ENCODE assay signal across 22 mouse cellular contexts in the genomic region with DNA sequence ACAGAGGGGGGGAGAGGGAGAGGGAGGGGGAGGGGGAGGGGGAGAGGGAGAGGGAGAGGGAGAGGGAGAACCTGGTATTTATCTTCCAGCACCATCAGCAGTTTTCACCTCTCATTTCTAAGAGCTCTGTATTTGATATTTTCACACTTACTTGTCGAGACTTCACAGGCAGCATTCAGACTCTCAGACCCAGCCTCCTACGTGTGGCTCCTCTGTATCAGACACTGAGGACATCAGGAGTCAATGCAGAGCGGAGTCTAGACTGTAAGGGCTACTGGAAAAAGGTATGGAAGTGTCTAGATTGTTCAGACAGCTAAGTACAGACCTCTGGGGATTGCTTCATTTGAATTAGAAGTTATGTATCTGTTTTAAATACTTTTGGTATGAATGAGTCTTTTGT. TPM values are rescaled to one million over a fixed set of nuclear protein-coding genes. Genes with fewer than 3 reads are reported as not detected.
DNase-seq lines count a peak whose midpoint lies in the region; ATAC-seq and TF ChIP-seq lines count a peak whose summit lies in the region.
"Had no signal": no experiment of that assay in that cellular context is flagged by ENCODE, and none has a peak within 500 bp of the region (broad histone marks: within the 10 kb centered on the region; RNA-seq: fewer than 3 reads in every experiment).

No protein-coding gene starts in this region.

- no peaks in the 10 kb centered on the region for H3K79me2 ChIP-seq in MEL (ENCODE audit: control insufficient read depth, insufficient read depth, low read length, poor library complexity)

- TF ChIP-seq CTCF in MEL (IDR thresholded peaks at IDR 0.05 in 2 of 3, conservative IDR thresholded peaks at IDR 0.05 in 1 of 3; ENCODE audit: control insufficient read depth in 1 of 3, insufficient read depth in 1 of 3, low read depth in 2 of 3, low read length in 3 of 3, poor library complexity in 1 of 3, severe bottlenecking in 1 of 3) = no peak

- peaks cover 41% of the 10 kb centered on the region for H3K4me1 ChIP-seq in erythroblast, embryonic 14.5 days (ENCODE audit: control insufficient read depth)
- peaks cover 20 to 26% of the 10 kb centered on the region in 2 experiments for H3K4me1 ChIP-seq in MEL (ENCODE audit: control insufficient read depth in 1 of 2, insufficient read depth in 2 of 2, low read length in 2 of 2)
- peaks cover 27% of the 10 kb centered on the region for H3K4me1 ChIP-seq in liver, embryonic 13.5 days (replicated peaks)
- H3K4me1 ChIP-seq: embryonic facial prominence, embryonic 10.5 days; hindbrain, embryonic 15.5 days had no signal

- intact Hi-C loops in heart, postnatal 25 days (cut with DNase I) = no loop called here
- intact Hi-C loops in left cerebral cortex, postnatal 25 days (cut with DNase I) = no loop called here

- DNase-seq in MEL (ENCODE audit: low read depth, low spot score) = peak; percentile 39
- DNase-seq in liver, embryonic 13.5 days = peak; percentile 15
- DNase-seq in heart, postnatal 25 days (ENCODE audit: low spot score) = no peak
- DNase-seq in left cerebral cortex, postnatal 25 days (ENCODE audit: low spot score in 2 of 2) = no peak
- DNase-seq: adrenal gland, postnatal 10 days; B cell, adult 2 months; cerebellum, adult 2 months; cerebellum, postnatal 10 days; gastrocnemius, postnatal 10 days; heart, adult 2 months; heart, postnatal 36 days had no signal

- no peaks in the 10 kb centered on the region for H3K27me3 ChIP-seq in erythroblast, embryonic 14.5 days (ENCODE audit: control insufficient read depth)
- H3K27me3 ChIP-seq in MEL (ENCODE audit: control insufficient read depth in 1 of 2, insufficient read depth in 2 of 2, low read length in 2 of 2) = no peaks in the 10 kb centered on the region
- no peaks in the 10 kb centered on the region for H3K27me3 ChIP-seq in liver, embryonic 13.5 days
- H3K27me3 ChIP-seq: forebrain, embryonic 15.5 days; heart, embryonic 12.5 days; hindbrain, embryonic 15.5 days had no signal

- no peak for TF ChIP-seq POLR2A in MEL (IDR thresholded peaks at IDR 0.05; ENCODE audit: control insufficient read depth in 1 of 2, insufficient read depth in 1 of 2, low read depth in 1 of 2, low read length in 2 of 2, poor library complexity in 1 of 2)

- H3K9me3 ChIP-seq in erythroblast, embryonic 14.5 days (ENCODE audit: control insufficient read depth, low read length) = no peaks in the 10 kb centered on the region
- no peaks in the 10 kb centered on the region for H3K9me3 ChIP-seq in MEL (replicated peaks; ENCODE audit: insufficient read depth, low read length)
- H3K9me3 ChIP-seq in liver, embryonic 13.5 days (replicated peaks) = no peaks in the 10 kb centered on the region
- H3K9me3 ChIP-seq: embryonic facial prominence, embryonic 10.5 days; forebrain, embryonic 15.5 days; G1E; heart, embryonic 12.5 days; hindbrain, embryonic 15.5 days had no signal

- no peak overlapping the region for H3K27ac ChIP-seq in MEL (ENCODE audit: control insufficient read depth, low read depth, low read length)
- H3K27ac ChIP-seq in liver, embryonic 13.5 days = no peak overlapping the region
- H3K27ac ChIP-seq: embryonic facial prominence, embryonic 10.5 days; forebrain, embryonic 15.5 days; heart, adult 2 months; hindbrain, embryonic 15.5 days had no signal

- WGBS in liver, embryonic 13.5 days (ENCODE audit: insufficient replicate concordance) = 40% methylated on average over 3 of the region's 3 CpGs

- no peak overlapping the region for H3K4me2 ChIP-seq in liver, embryonic 13.5 days
- H3K4me2 ChIP-seq: forebrain, embryonic 15.5 days; heart, embryonic 12.5 days; hindbrain, embryonic 15.5 days had no signal

- TF ChIP-seq EP300 in MEL (IDR thresholded peaks at IDR 0.05; ENCODE audit: low read depth in 1 of 2, low read length in 2 of 2) = no peak

- ATAC-seq in erythroblast, adult 5-6 weeks (replicated peaks; ENCODE audit: low FRiP score, poor library complexity, severe bottlenecking) = no peak
- peak; percentile 73 for ATAC-seq in liver, embryonic 13.5 days (ENCODE audit: low read depth)
- 0 out of 2 replicates have a peak, but pooled peaks have one; percentile 12 for ATAC-seq in megakaryocyte progenitor cell, adult 5-6 weeks (replicated peaks; ENCODE audit: poor library complexity)
- ATAC-seq: CD4-positive, CD25-positive, alpha-beta regulatory T cell, adult 4 months; forebrain, embryonic 15.5 days had no signal

- no peak for TF ChIP-seq RAD21 in MEL (IDR thresholded peaks at IDR 0.05; ENCODE audit: low read depth, low read length)

- H3K36me3 ChIP-seq in erythroblast, embryonic 14.5 days (ENCODE audit: control insufficient read depth) = peaks cover 28% of the 10 kb centered on the region
- H3K36me3 ChIP-seq in MEL (ENCODE audit: control insufficient read depth in 1 of 2, insufficient read depth in 2 of 2, low read length in 2 of 2) = peaks cover 0 to 29% of the 10 kb centered on the region in 2 experiments; a peak in 3 of 4 replicates
- peaks cover 8% of the 10 kb centered on the region for H3K36me3 ChIP-seq in liver, embryonic 13.5 days
- H3K36me3 ChIP-seq: forebrain, embryonic 15.5 days; hindbrain, embryonic 15.5 days had no signal

- H3K4me3 ChIP-seq in erythroblast, embryonic 14.5 days (replicated peaks) = peak overlapping the region; percentile 3
- no peak overlapping the region for H3K4me3 ChIP-seq in MEL (ENCODE audit: control insufficient read depth in 1 of 2, insufficient read depth in 1 of 2, low read depth in 2 of 2, low read length in 2 of 2)
- no peak overlapping the region for H3K4me3 ChIP-seq in liver, embryonic 13.5 days (replicated peaks)
- H3K4me3 ChIP-seq: embryonic facial prominence, embryonic 10.5 days; forebrain, embryonic 15.5 days; heart, adult 2 months; heart, embryonic 12.5 days; hindbrain, embryonic 15.5 days had no signal

- H3K9ac ChIP-seq in MEL (ENCODE audit: control insufficient read depth, low read depth, low read length, poor library complexity, severe bottlenecking) = no peak overlapping the region
- H3K9ac ChIP-seq in liver, embryonic 13.5 days = no peak overlapping the region
- H3K9ac ChIP-seq: forebrain, embryonic 15.5 days; heart, embryonic 12.5 days; hindbrain, embryonic 15.5 days had no signal

TF ChIP-seq in MEL, 35 proteins besides CTCF, POLR2A, EP300 and RAD21:
- no peak for TF ChIP-seq SMC3 (IDR thresholded peaks at IDR 0.05; ENCODE audit: low read depth, low read length)
- peak; percentile 32; the same call in 1 of the 2 replicates for TF ChIP-seq GATA1 (IDR thresholded peaks at IDR 0.05; ENCODE audit: low read depth, low read length)

RNA-seq across cellular contexts. Expression of gene Cldn20, which starts 2.8 kb away (rescaled TPM):
- not detected in 2 replicates for polyA plus RNA-seq in erythroblast, embryonic 14.5 days (2012)
- 10.0 TPM in 1 of 2 replicates, not detected in the other for total RNA-seq in erythroblast, adult 5-6 weeks (2015; ENCODE audit: low replicate concordance)
- 1.3 TPM in 1 of 2 replicates, not detected in the other for total RNA-seq in erythroblast, adult 5-6 weeks (2017; ENCODE audit: low replicate concordance)
- total RNA-seq in MEL (2012; rRNA removed) = 0.31 TPM in 1 of 2 replicates, not detected in the other
- polyA plus RNA-seq in MEL (2012; ENCODE audit: insufficient read depth in 1 of 2, insufficient read length in 2 of 2, low read depth in 1 of 2, low replicate concordance in 2 of 2, missing spikeins in 1 of 2) = under 1 TPM in 1 of 2 experiments, not detected in 1; 0.52 TPM
- polyA plus RNA-seq in liver, embryonic 13.5 days (2015; fragmentation: Nextera tagmentation; extraction: Ambion mirVana) = 0.17 TPM in 1 of 2 replicates, not detected in the other
- total RNA-seq in megakaryocyte progenitor cell, adult 5-6 weeks (2015) = 2.0 TPM in 1 of 2 replicates, not detected in the other
- 0.29 and 0.74 TPM in 2 replicates for total RNA-seq in megakaryocyte progenitor cell, adult 5-6 weeks (2017)
- total RNA-seq in heart, postnatal 25 days (2021) = not detected
- total RNA-seq in left cerebral cortex, postnatal 25 days (2021) = under 1 TPM in 1 of 2 experiments, not detected in 1; 0.80 TPM
- total RNA-seq: adrenal gland, postnatal 10 days; G1E; heart, adult 2 months; heart, postnatal 36 days had no signal
- polyA plus RNA-seq: CD4-positive, CD25-positive, alpha-beta regulatory T cell, adult 4 months; embryonic facial prominence, embryonic 10.5 days; forebrain, embryonic 11.5 days; G1E; heart, embryonic 12.5 days; hindbrain, embryonic 11.5 days had no signal

RNA-seq across cellular contexts. Expression of gene Tfb1m, which starts 28.1 kb away (rescaled TPM):
- 0.12 and 0.32 TPM in 2 replicates for polyA plus RNA-seq in erythroblast, embryonic 14.5 days (2012)
- total RNA-seq in erythroblast, adult 5-6 weeks (2015; ENCODE audit: low replicate concordance) = 9.0 and 10.4 TPM in 2 replicates
- total RNA-seq in erythroblast, adult 5-6 weeks (2017; ENCODE audit: low replicate concordance) = 2.1 and 8.5 TPM in 2 replicates
- total RNA-seq in MEL (2012; rRNA removed) = 9.2 and 9.7 TPM in 2 replicates
- 10 to 100 TPM in 1 of 2 experiments, not detected in 1; 13.6 TPM for polyA plus RNA-seq in MEL (2012; ENCODE audit: insufficient read depth in 1 of 2, insufficient read length in 2 of 2, low read depth in 1 of 2, low replicate concordance in 2 of 2, missing spikeins in 1 of 2)
- polyA plus RNA-seq in liver, embryonic 13.5 days (2015; fragmentation: Nextera tagmentation; extraction: Ambion mirVana) = 14.1 and 15.1 TPM in 2 replicates
- total RNA-seq in megakaryocyte progenitor cell, adult 5-6 weeks (2015) = 23.5 and 24.0 TPM in 2 replicates
- total RNA-seq in megakaryocyte progenitor cell, adult 5-6 weeks (2017) = 12.1 and 15.1 TPM in 2 replicates
- 10 to 100 TPM in 1 of 2 experiments, 1 to 10 TPM in 1; 9.9 to 11.7 TPM for total RNA-seq in heart, postnatal 25 days (2021)
- total RNA-seq in left cerebral cortex, postnatal 25 days (2021) = 1 to 10 TPM; 6.2 to 6.5 TPM

Comparison
In these comparisons a context has a peak if more than half of its experiments do, and no peak if none do; other contexts are left out.
1. DNase-seq: peak in MEL (single experiment) and liver, embryonic 13.5 days (single experiment); none in heart, postnatal 25 days (single experiment) and left cerebral cortex, postnatal 25 days (0 of 2).